Mouse (Mus musculus) heart, postnatal 0 days (tissue): ENCODE results near the gene Gm38431. TPM values are rescaled to one million over a fixed set of nuclear protein-coding genes. Genes with fewer than 3 reads are reported as not detected.

ENCODE experiments used
- ATAC-seq: fragments of 200-750 bp; cut with Nextera tagmentation; 2 replicates; pipeline ENCODE4 v1.8.0; 2017; ENCODE audit warnings: low read depth, moderate number of reproducible peaks, moderate library complexity; ENCODE audit not compliant: insufficient read depth
- DNase-seq: peaks from one replicate; pipeline ENCODE4 v3.0.0-alpha.2; 2016; ENCODE audit warnings: low spot score
- H3K27ac ChIP-seq: fragments of 300-500 bp; sonication (generic); 2 replicates; pipeline ENCODE4 v1.5.1; 2014; ENCODE audit warnings: low read depth, mild to moderate bottlenecking
- H3K27me3 ChIP-seq: fragments of 300-500 bp; sonication (generic); 2 replicates; pipeline ENCODE4 v1.6.1; 2014; ENCODE audit warnings: low read length, mixed read lengths; ENCODE audit not compliant: control insufficient read depth, insufficient read depth
- H3K36me3 ChIP-seq: fragments of 300-500 bp; sonication (generic); replicated peaks from 2 replicates; pipeline ENCODE4 v1.6.1; 2014; ENCODE audit warnings: low read length, mixed read lengths; ENCODE audit not compliant: control insufficient read depth, insufficient read depth
- H3K4me1 ChIP-seq: fragments of 300-500 bp; sonication (generic); 2 replicates; pipeline ENCODE4 v1.6.1; 2014; ENCODE audit warnings: antibody characterized with exemption; ENCODE audit not compliant: control insufficient read depth, insufficient read depth
- H3K4me2 ChIP-seq: fragments of 300-500 bp; sonication (generic); 2 replicates; pipeline ENCODE4 v1.6.1; 2014; ENCODE audit warnings: low read depth, mild to moderate bottlenecking, low read length, moderate library complexity
- H3K4me3 ChIP-seq: fragments of 300-500 bp; sonication (generic); 2 replicates; pipeline ENCODE4 v1.5.1; 2014; ENCODE audit warnings: low read depth, low read length
- H3K9ac ChIP-seq: fragments of 300-500 bp; sonication (generic); replicated peaks from 2 replicates; pipeline ENCODE4 v1.6.1; 2014; ENCODE audit warnings: low read depth, low read length, mixed read lengths
- H3K9me3 ChIP-seq: fragments of 300-500 bp; sonication (generic); replicated peaks from 2 replicates; pipeline ENCODE4 v1.6.1; 2016; ENCODE audit warnings: low read length; ENCODE audit not compliant: control insufficient read depth
- CTCF ChIP-seq: IDR thresholded peaks from 2 replicates; pipeline ENCODE4 v1.5.1; 2016; ENCODE audit warnings: antibody characterized with exemption, control low read depth, low read depth
- EP300 ChIP-seq: IDR thresholded peaks from 2 replicates; pipeline ENCODE4 v1.6.1; 2016; ENCODE audit warnings: antibody characterized with exemption, low read depth
- WGBS: fragments of 180-500 bp; shearing (Covaris S2); extraction: QIAGEN DNeasy Blood & Tissue Kit; methylation state at CpG from one replicate; pipeline ENCODE4 v1.1.7; 2014; 5-methylcytosine and 5-hydroxymethylcytosine counted together
- polyA plus RNA-seq: library from polyadenylated mRNA; unstranded; fragments of >200 nt; fragmentation: Nextera tagmentation; extraction: Ambion mirVana; gene quantifications from 2 replicates; pipeline ENCODE4 v1.2.1, GENCODE M21; 2015
- total RNA-seq: library from RNA; depleted of rRNA; stranded (reverse); fragments of >200 nt; gene quantifications from 2 replicates; pipeline ENCODE4 v1.2.3, GENCODE M21; 2014; ENCODE audit warnings: low replicate concordance

Gene Gm38431
- total and polyA plus RNA-seq, 2 experiments from 2014 or later = 0.34 to 1.6 TPM

- Histone ChIP-seq H3K4me2 (no peak overlapping the region), H3K4me3 (no peak overlapping the region), H3K27ac (no peak overlapping the region), H3K36me3 (peaks cover 4% of the 10 kb centered on the region; the same call in 1 of the 2 replicates), H3K9ac (no peak overlapping the region), H3K27me3 (no peaks in the 10 kb centered on the region), H3K9me3 (no peaks in the 10 kb centered on the region), H3K4me1 (no peaks in the 10 kb centered on the region)
- TF ChIP-seq EP300 (no peak), CTCF (no peak)
- ATAC-seq (no peak), DNase-seq (no peak)
- WGBS = 60% methylated on average over 5 of the region's 5 CpGs
Measured at GRCm38 (mm10) chr9:21105760-21106564, 14.2 kb upstream of the Gm38431 start.

- Histone ChIP-seq H3K27me3 (no peaks in the 10 kb centered on the region), H3K4me2 (no peak overlapping the region), H3K9ac (no peak overlapping the region), H3K4me3 (no peak overlapping the region), H3K27ac (no peak overlapping the region), H3K4me1 (no peaks in the 10 kb centered on the region), H3K36me3 (no peaks in the 10 kb centered on the region; the same call in 1 of the 2 replicates), H3K9me3 (no peaks in the 10 kb centered on the region)
- 79% methylated on average over 6 of the region's 6 CpGs for WGBS
- ATAC-seq = no peak
- TF ChIP-seq CTCF = no peak
- TF ChIP-seq EP300 = no peak
- no peak for DNase-seq
Measured at GRCm38 (mm10) chr9:21104814-21105213, 13.0 kb upstream of the Gm38431 start.

- Histone ChIP-seq H3K9me3 (no peaks in the 10 kb centered on the region), H3K4me3 (no peak overlapping the region), H3K27ac (no peak overlapping the region), H3K27me3 (no peaks in the 10 kb centered on the region), H3K9ac (no peak overlapping the region), H3K36me3 (no peaks in the 10 kb centered on the region; the same call in 1 of the 2 replicates), H3K4me1 (no peaks in the 10 kb centered on the region), H3K4me2 (no peak overlapping the region)
- DNase-seq (no peak), ATAC-seq (no peak)
- TF ChIP-seq CTCF (no peak), EP300 (no peak)
- WGBS = 79% methylated on average over 2 of the region's 2 CpGs
Measured at GRCm38 (mm10) chr9:21102076-21102475, 10.3 kb upstream of the Gm38431 start.

- Histone ChIP-seq H3K4me2 (no peak overlapping the region), H3K4me3 (no peak overlapping the region), H3K36me3 (no peaks in the 10 kb centered on the region; the same call in 1 of the 2 replicates), H3K9ac (no peak overlapping the region), H3K27me3 (no peaks in the 10 kb centered on the region), H3K4me1 (no peaks in the 10 kb centered on the region), H3K27ac (no peak overlapping the region), H3K9me3 (no peaks in the 10 kb centered on the region)
- no peak for ATAC-seq
- no peak for DNase-seq
- no peak for TF ChIP-seq CTCF
- no peak for TF ChIP-seq EP300
- WGBS = 39% methylated on average over 15 of the region's 15 CpGs
Measured at GRCm38 (mm10) chr9:21100447-21101161, 8.8 kb upstream of the Gm38431 start.

GRCm38 (mm10) chr9:21097793-21098192 lies 6.0 kb upstream of the Gm38431 start:
- Histone ChIP-seq H3K9me3 (no peaks in the 10 kb centered on the region), H3K4me3 (no peak overlapping the region), H3K27ac (no peak overlapping the region), H3K4me2 (no peak overlapping the region), H3K27me3 (no peaks in the 10 kb centered on the region), H3K4me1 (no peaks in the 10 kb centered on the region), H3K9ac (no peak overlapping the region), H3K36me3 (no peaks in the 10 kb centered on the region)
- TF ChIP-seq CTCF (no peak), EP300 (no peak)
- ATAC-seq (no peak), DNase-seq (no peak)
- 52% methylated on average over 8 of the region's 8 CpGs for WGBS
